Mouse (Mus musculus) cerebellum, adult (tissue): ENCODE data around the gene Phrf1.
A peak's percentile ranks its signal among the peaks of the same experiment; 100 is the strongest.
"Not testable (repeated sequence)": the region's sequence is repeated elsewhere in the genome, so short reads cannot be mapped to it uniquely, and the experiment has no call there.

Source experiments
- ATAC-seq: cut with Nextera tagmentation; 2 replicates; pipeline ENCODE4 v1.9.2; 2017; ENCODE audit warnings: mild to moderate bottlenecking, moderate library complexity, mixed read lengths; ENCODE audit not compliant: insufficient number of reproducible peaks, low FRiP score, low TSS enrichment

Gene Phrf1

DNA sequence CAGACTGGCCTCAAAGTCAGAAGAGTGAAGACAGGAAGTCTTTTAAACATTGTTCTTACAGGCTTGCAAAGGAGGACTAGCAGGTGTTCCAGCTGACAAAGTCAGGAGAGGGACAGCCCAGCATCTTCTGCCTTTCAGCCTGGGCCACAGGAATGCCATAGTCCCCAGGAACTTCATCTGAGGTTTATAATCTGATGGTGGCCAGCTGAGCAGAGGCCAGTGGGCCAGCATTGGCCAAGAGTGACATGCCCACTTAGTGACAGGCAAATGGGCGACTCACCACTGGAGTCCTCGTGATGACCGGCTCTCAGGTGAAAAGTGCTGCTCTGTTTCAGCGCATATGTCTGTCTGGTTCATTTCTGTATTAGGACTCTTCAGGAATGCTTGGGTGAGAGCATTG is 2.0 kb downstream of the Phrf1 start:
- no peak for ATAC-seq

DNA sequence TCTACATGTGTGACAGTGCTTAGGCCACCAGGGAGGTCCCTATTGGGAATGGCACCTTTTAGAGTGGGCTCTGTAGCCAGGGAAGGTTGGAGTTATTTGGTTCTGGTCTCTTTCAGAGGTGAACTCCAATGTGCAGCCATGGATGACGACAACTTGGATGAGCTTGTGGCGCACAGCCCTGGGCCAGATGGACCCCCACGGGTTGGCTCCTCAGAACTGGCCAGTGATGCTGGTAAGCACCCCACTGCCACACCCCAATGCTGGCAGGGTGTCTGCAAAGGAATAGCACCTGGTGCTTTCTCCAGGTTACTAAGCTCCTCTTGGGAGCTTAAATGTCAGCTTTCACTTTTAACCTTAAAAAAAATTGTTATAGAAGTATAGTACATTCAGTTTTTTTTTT is 2.5 kb downstream of the Phrf1 start:
- ATAC-seq, result no peak

DNA sequence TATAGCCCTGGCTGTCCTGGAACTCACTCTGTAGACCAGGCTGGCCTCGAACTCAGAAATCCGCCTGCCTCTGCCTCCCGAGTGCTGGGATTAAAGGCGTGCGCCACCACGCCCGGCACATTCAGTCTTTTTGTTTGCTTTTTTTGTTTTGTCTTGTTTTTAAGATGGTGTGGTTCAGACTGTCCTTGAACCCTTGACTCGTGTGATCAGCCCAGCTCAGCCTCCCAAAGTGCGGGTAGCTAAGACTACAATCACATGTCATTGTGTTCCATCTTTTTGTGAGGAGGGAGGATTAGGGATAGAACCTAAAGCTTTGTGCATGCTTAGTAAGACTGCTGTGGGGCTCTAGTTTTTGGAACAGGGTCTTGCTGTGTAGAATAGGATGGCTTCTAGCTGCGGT is 3.0 kb downstream of the Phrf1 start:
- no peak for ATAC-seq

DNA sequence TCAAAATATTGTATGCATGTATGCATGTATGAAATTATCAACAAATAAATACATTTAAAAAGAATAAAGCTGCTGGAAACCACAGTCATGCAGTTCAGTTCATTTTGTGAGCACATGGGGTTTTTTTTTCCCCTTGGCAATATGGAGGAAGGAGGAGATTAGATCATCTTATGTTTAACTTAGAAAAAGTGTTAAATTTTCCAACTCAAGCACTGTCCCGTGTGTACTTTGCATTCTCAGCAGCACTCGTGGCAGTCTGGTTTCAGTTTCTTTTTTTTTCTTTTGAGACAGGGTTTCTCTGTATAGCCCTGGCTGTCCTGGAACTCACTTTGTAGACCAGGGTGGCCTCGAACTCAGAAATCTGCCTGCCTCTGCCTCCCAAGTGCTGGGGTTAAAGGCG is 21.9 kb downstream of the Phrf1 start:
- ATAC-seq, result not testable (repeated sequence)

DNA sequence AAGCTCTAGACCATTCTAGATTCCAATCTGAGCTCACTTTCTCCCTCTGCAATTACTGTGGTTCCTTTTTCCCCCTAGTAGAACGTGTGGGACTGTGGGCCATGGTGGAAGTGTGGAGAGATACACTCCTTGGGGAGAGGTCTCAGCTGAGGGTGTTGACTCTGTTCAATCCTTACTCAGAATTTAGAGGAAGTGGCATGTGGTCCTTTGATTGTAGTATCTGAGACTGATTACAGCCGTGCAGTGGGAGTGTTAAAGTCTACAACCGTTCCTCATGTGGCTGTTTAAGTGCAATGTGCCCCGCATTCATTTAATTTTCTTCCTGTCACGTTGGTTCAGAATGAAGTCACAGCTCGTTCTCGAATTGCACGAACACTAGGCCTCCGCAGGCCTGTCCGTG is 27.6 kb downstream of the Phrf1 start:
- no peak for ATAC-seq

DNA sequence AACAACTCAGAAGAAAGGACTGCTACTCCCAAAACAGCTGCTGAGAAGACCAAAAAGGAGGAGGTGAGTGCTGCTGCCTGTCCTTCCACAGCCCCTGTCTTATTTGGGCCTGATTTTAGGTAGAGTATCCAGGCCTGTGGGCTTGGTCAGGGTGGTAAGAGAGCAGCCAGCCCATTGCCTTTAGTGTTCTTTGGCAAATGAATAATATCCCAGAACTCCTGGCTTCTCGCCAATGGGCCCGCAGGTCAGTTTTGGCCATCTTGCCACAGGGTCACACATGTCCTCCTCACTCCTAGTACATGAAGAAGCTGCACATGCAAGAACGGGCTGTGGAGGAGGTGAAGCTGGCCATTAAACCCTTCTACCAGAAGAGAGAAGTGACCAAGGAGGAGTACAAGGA is 32.9 kb downstream of the Phrf1 start:
- ATAC-seq, result no peak

DNA sequence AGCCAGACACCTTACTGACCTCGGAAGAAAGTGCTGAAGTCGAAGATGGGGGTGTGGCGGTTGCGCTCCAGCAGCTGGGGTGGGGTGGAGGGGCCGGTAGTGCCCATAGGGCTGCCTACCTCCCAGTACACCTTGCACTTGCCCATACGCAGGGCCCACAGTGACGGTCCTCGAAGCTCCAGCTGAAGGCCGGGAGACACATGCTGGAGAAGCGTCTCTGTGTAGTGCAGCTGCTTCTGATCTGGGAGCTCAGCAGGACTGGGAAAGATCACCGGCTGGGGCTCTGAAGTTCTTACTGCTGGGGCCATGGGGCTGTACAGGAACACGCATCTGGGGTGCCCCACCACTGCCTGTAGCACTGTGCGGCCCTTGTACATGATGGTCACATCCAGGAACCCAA is 35.1 kb downstream of the Phrf1 start:
- no peak for ATAC-seq

DNA sequence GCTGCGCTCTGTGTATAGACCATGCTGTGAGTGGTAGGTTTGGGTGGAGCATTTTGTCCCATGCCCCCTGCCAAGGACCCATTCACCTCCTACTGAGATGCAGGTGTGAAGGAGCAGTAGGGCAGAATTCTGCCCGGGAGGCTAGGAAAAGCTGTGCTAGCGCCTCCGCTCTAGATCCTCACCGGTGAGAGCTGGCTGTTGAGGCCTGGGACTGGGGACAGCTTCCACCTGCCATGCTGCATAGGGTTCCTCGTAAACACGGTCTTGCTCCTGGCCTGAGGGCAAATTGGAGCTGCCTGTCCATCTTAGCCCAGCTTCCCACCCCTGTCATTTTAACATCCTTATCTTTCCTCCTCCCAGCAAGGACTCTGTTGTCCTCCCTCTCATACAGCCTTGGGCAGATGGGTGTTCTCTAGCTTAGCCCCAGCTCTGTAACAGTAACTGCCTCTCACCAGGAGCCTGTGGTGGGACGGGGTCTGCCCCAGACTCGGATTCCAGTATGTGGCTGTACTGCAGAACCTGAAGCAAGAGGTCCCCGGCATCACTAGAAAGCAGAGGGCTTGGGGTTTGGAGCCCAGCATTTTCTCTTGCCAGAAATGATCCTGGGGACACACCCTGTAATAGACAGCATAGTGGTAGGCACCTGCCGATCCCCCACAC is 35.6 kb downstream of the Phrf1 start:
- ATAC-seq, result no peak

DNA sequence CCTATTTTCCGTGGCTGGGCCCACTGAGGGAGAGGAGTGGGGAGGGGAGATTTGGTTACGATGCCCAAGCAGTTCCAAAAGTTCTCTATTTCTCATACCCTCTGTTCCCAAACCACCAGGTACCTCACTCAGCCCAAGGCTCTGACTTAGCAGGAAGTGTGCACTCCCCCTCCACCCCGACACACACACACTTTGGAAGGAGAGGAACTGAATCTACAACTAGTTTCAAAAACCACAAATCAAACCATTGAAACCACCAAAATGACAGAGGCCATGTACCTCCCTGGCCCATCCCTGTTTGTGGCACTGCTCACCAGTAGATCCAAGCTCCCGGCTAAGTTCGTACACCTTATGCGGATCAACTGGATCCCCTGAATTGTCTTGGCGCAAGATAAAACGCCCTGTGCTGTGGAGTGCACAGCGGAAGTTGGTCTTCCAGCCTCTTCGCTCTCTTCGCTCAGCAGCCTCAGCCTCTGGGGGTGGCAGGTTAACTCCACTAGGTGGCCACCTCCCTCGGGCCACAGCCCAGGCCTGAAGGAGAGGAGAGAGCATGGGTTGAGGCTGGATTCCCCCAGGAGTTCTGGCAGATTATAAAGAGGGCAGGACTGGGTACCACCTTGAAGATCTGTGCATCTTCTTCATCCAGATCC is 36.3 kb downstream of the Phrf1 start:
- ATAC-seq, result peak; percentile 41; the same call in 1 of the 2 replicates

DNA sequence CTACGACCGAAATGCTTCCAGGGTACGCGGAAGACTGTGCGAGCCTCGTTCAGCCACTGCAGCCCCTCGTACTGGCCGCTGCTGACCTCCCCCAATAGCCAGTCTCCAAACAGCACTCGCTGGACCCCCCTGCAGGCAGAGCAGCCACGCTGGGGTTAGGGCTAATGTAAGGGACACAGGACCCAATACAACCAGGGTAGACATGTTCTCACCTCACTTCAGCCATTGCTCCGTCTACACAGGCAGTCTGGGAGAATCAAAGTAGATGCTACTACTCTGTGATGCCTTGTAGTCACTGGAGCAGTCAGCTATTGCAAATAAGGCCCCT is 36.8 kb downstream of the Phrf1 start:
- no peak for ATAC-seq

DNA sequence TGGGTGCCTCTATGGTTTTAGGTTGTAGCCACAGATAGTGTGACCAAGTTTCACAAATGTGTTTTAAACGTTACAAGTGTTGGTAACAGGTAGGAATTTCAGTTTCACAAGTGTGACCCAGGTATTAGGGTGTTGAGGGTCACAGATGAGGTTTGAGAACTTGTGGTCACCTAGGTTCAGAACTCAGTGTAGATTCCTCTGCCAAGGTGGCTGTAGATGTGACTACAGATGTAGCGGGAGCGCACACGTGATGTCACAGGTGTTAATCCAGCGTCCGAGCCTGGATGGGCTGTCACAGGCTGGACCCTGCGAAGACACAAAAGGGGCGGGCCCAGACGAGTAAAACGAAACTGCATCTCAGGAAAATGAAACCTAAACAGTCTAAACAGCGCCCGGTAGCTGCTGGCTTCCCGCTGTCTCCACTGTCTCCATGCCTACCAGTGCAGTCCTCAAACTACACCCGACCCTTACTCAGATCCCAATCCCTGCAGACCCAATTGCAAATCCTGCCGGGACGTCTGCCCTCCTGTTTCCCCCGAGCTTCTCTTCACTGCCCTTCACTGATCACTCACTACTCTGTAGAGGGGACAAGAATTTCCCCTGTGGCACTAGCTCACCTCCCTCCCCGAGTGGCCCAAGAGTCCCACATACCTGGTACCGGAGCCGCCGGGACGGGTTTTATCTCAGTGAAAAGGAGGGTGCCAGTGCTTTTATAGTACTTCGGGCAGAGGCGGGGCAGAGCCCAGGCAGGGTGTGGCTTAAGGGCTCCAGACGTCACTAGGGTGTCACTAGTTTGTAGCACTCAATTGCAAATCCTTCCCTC is 37.4 kb downstream of the Phrf1 start, which contains the start of gene Irf7:
Gene Irf7, minus strand, starts transcription at position 743 of the 823 bp plus-strand sequence.
- ATAC-seq, result peak; percentile 59; the same call in 1 of the 2 replicates

DNA sequence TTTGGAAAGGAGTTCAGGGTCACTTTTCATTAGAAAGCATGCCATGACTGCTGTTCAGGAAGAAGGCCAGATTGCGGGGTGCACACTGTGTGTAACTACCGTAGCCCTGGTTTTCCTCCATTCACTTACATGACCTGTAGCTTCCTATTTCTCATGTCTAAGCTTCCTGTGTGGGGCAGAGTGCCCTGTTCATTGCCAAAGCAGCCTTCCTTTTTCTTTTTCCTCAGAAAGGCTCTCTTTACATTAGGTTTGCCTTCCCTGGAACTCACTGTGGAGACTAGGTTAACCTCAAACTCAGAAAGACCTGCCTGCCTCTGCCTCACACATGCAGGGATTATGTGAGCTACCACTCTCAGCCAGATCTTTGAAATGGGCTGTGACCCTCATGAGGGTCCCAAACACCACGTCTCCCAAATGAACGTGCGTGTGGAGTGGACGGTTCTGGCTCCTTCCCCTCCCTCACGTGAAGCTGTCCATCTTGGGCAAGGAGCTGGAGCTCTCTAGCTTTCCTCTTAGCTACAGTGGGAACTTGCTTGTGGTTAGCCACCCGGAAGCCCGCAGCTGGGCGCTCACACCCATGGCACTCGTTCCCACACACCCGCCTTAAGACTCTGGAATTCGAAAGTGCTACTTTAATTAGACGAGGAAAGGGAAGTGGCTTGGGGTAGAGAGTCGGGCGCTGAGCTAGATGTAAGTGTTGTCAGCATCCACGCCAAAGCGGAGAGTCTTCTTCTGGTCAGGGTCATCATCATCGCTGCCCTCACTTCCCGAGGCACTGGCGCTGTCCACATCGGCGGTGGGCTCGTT is 40.1 kb downstream of the Phrf1 start:
- no peak for ATAC-seq

DNA sequence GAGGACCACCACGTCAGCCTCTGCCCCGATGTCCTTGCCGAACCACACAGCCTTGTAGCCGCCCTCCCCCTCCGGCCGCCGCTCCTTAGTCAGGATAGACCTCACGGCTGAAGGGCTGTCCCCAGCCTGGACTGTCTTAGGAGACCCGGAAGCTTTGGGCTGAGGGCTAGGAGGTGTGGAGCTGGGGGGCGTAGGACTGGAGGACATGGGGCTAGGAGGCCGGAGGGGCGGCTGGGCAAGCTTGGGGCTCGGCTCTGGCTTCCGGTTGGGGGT is 40.6 kb downstream of the Phrf1 start:
- ATAC-seq, result no peak

DNA sequence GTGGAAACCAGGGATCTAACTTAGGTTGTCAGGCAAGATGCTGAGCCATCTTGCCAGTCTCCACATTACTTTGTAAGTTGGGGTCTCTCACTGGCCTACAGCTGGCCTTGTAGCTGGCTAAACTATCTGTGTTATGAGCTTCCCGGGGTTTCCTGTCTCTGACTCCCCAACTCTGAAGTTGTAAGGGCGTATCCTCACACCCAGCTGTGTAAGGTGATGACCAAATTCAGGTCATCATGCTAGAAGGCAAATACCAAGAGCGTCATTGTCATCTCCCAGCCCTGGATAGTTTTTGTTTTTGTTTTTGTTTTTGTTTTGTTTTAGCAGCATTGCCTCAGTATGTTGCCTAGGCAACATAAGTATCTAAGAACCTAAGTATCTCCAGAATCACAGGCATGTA is 42.0 kb downstream of the Phrf1 start:
- no peak for ATAC-seq

DNA sequence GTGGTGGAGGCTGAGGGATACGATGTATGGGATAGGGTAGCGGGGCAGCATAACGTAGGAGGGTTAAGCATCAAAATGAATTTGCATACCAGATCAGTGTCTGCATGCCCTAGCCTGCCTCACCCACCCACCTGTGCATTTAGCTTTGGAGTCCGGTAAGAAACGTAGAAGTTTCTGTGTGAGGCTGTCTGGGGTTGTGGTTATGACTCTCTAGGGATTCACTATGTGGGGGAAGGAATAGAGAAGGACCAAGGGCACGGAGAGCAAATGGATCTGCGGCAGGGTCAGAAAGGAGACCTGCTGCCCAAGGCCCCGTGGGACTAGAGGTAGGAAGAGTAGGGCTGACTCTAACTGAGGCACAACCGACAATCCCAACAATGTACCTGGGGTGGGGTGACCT is 46.8 kb downstream of the Phrf1 start:
- no peak for ATAC-seq

DNA sequence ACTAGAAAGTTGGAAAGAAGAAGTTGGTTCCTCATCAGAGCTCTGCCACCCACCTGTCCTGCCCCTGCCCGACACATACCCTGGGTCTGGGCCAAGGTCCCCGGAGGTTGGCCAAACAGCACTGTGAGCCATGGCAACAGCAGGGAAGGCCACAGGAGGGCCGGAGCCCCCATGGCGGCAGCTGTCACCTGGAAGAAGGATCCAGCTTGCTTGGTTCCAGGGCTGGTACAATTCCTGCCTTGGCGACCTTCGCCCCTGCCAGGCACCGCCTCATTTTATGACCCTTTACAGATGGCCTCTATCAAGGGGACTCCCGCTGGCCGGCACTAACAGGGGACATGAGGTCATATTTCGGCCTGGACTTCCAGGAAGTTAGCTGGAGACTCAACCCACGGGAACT is 48.0 kb downstream of the Phrf1 start, which contains the start of gene Cdhr5:
Gene Cdhr5, minus strand, starts transcription at position 241 of the 400 bp plus-strand sequence.
- no peak for ATAC-seq

DNA sequence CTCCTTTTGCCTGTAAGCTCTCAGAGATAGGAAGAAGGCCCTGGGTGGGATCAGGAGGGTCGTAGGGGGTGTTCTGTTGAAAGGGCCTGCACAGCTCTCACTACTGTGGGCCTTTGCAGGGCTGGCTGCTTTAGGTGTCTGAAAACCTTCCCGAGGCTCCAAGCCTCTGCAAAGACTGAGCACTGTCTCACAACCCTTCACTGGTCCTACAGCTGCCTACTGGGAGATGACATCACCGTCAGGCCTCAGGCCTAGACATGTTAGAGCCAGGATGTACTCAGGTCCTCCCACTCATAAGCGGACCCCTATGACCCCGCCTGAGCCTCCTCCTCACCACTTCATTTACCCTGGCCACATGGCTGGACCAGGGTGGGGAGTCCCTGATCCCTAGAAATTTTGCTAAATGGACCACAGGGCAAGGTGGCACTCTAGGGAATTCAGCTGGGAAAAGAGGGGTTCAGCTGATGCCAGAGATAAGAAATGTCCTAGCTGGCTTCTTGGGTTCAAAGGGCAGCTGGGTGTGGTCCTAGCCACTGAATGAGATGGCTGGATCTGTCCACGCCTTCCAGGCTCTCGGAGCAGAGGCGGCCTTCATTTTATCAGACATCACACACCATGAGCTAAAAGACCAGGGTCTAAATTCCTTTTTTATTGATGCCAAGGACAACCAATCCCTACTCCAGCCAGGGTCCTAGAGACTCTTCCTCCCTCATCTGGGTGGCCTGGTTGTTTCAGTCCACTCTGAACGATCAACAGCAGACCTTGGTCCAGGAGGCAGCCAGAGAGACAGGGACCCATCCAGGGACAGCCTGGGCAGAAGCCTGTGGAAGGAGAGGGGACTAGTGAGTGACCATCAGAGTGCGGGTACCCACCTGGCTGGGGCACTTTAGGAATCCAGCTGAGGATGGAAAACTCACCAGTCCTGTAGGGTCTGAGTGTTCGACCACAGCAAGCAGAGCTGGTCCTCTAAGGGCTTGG is 49.4 kb downstream of the Phrf1 start:
- ATAC-seq, result no peak

DNA sequence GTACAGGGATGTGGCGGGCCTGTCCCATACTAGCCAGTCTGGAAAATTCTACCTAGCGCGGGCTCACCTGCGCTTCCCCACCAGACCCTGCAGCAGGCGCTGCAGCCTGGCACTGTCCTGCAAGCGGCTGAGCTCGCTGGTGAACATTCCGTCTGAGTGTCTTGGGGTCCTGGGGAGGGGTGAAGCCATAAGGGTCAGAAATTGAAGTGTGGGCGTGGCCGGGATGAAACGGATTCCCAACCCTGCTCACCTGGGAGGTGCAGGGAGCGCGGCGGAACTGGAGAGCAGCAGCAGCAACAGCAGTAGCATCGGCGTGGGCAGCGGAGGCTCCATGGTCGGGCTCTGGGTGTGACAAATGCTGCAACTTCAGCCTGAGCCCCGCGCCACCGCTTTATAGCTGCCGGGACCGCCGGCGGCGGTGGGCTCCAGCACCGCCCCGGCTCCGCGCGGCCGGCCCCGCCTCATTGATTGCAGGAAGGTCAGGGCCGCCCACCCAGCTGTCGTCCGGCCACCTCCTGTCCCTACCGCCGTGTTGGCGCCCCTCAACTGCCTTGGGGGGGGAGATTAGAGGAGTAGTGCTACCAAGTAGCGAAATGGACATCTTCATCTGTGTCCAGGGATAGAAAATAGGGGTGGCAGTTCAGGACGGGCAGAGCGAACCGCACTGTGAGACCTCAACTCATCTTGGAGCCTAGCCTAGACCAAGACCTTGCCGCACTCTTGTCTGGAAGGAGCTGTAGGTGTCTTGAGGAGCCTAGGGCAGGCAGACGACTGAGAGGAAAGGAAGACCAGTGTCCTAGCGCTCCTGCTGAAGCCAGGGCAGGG is 50.4 kb downstream of the Phrf1 start, which contains the start of gene Sct:
Gene Sct, minus strand, starts transcription at position 368 of the 825 bp plus-strand sequence.
- peak; percentile 68; the same call in 1 of the 2 replicates for ATAC-seq

DNA sequence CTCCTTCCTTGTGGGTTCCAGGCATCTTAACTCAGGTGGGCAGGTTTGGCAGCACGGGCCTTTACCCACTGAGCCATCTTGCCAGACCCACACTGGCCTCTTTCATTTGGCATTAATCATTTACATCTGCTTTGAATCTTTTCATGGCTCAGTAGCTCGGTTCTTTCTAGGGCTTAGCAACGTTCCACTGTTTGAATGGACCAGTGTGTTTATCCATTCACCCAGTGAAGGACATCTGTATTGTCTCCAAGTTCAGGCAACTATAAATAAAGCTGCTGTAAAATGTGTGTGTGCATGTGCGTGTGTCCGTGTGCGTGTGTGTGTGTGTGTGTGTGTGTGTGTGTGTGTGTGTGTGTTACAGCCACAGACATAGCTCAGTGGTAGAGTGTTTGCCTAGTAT is 52.9 kb downstream of the Phrf1 start:
- no peak for ATAC-seq
